In genomic region chr11:107354499-107355143, GRCm38 (mm10) we compare ENCODE assay signal across 11 mouse cellular contexts.
A peak's percentile ranks its signal among the peaks of the same experiment; 100 is the strongest.
DNase-seq lines count a peak whose midpoint lies in the region; ATAC-seq and TF ChIP-seq lines count a peak whose summit lies in the region.
"Had no signal": no experiment of that assay in that cellular context is flagged by ENCODE, and none has a peak within 500 bp of the region (broad histone marks: within the 10 kb centered on the region; RNA-seq: fewer than 3 reads in every experiment).

No protein-coding gene starts in this region.

- no peak for TF ChIP-seq POLR2A in limb, embryonic 14.5 days (IDR thresholded peaks at IDR 0.05; ENCODE audit: borderline replicate concordance, extremely low read depth, insufficient read depth, insufficient read length)

- H3K27me3 ChIP-seq in hindbrain, embryonic 10.5 days (ENCODE audit: insufficient read depth, poor library complexity, severe bottlenecking): no peaks in the 10 kb centered on the region
- H3K27me3 ChIP-seq in hindbrain, postnatal 0 days (ENCODE audit: insufficient read depth, low read length): no peaks in the 10 kb centered on the region
- no peaks in the 10 kb centered on the region for H3K27me3 ChIP-seq in lung, embryonic 15.5 days
- no peaks in the 10 kb centered on the region for H3K27me3 ChIP-seq in limb, embryonic 14.5 days (ENCODE audit: control insufficient read depth, insufficient read depth, low read length)
- H3K27me3 ChIP-seq: embryonic facial prominence, embryonic 12.5 days had no signal

- H3K36me3 ChIP-seq in hindbrain, embryonic 10.5 days: no peaks in the 10 kb centered on the region
- H3K36me3 ChIP-seq in hindbrain, postnatal 0 days (ENCODE audit: insufficient read depth, low read length): no peaks in the 10 kb centered on the region
- H3K36me3 ChIP-seq in lung, embryonic 15.5 days: no peaks in the 10 kb centered on the region
- no peaks in the 10 kb centered on the region; the same call in 1 of the 2 replicates for H3K36me3 ChIP-seq in limb, embryonic 14.5 days (ENCODE audit: control insufficient read depth, insufficient read depth, low read length)
- H3K36me3 ChIP-seq: embryonic facial prominence, embryonic 12.5 days had no signal

- H3K4me2 ChIP-seq in hindbrain, postnatal 0 days (ENCODE audit: low read depth, low read length): no peak overlapping the region
- H3K4me2 ChIP-seq in lung, embryonic 15.5 days: no peak overlapping the region
- no peak overlapping the region for H3K4me2 ChIP-seq in limb, embryonic 14.5 days (replicated peaks; ENCODE audit: low read depth, low read length, severe bottlenecking)
- H3K4me2 ChIP-seq: embryonic facial prominence, embryonic 12.5 days had no signal

- H3K4me1 ChIP-seq in hindbrain, embryonic 10.5 days (replicated peaks): peaks cover 44% of the 10 kb centered on the region
- H3K4me1 ChIP-seq in hindbrain, postnatal 0 days (ENCODE audit: insufficient read depth, low read length): peaks cover 15% of the 10 kb centered on the region; the same call in 1 of the 2 replicates
- H3K4me1 ChIP-seq in lung, embryonic 15.5 days: peaks cover 18% of the 10 kb centered on the region; the same call in 1 of the 2 replicates
- peaks cover 10% of the 10 kb centered on the region; the same call in 1 of the 2 replicates for H3K4me1 ChIP-seq in limb, embryonic 14.5 days (ENCODE audit: control insufficient read depth, insufficient read depth, low read length)

- H3K27ac ChIP-seq in hindbrain, embryonic 10.5 days: peak overlapping the region; percentile 46; the same call in 1 of the 2 replicates
- no peak overlapping the region for H3K27ac ChIP-seq in hindbrain, postnatal 0 days
- 0 out of 2 replicates have a peak overlapping the region, but pooled peaks have one; percentile 43 for H3K27ac ChIP-seq in lung, embryonic 15.5 days
- H3K27ac ChIP-seq in limb, embryonic 14.5 days (replicated peaks; ENCODE audit: low read depth, low read length): no peak overlapping the region
- H3K27ac ChIP-seq: embryonic facial prominence, embryonic 12.5 days had no signal

- no peak overlapping the region for H3K4me3 ChIP-seq in hindbrain, embryonic 10.5 days
- no peak overlapping the region for H3K4me3 ChIP-seq in hindbrain, postnatal 0 days (ENCODE audit: low read length)
- H3K4me3 ChIP-seq in lung, embryonic 15.5 days: no peak overlapping the region
- no peak overlapping the region for H3K4me3 ChIP-seq in limb, embryonic 14.5 days (replicated peaks; ENCODE audit: low read length)
- H3K4me3 ChIP-seq: embryonic facial prominence, embryonic 12.5 days had no signal

- DNase-seq in hindbrain, embryonic 10.5 days (ENCODE audit: low spot score): no peak
- no peak for DNase-seq in hindbrain, postnatal 0 days (ENCODE audit: low spot score)
- no peak for DNase-seq in lung, postnatal 4 days
- DNase-seq in adrenal gland, postnatal 25 days: peak; percentile 36
- no peak for DNase-seq in limb, embryonic 14.5 days (ENCODE audit: low spot score)
- no peak for DNase-seq in right cerebral cortex, postnatal 4 days
- DNase-seq in frontal cortex, postnatal 36 days (ENCODE audit: low spot score in 2 of 2): no peak
- DNase-seq: cerebellum, adult 11-12 months; layer of hippocampus, adult 9-11 months had no signal

- TF ChIP-seq CTCF in hindbrain, postnatal 0 days (IDR thresholded peaks at IDR 0.05; ENCODE audit: low read depth): no peak

- no peaks in the 10 kb centered on the region for H3K9me3 ChIP-seq in hindbrain, embryonic 10.5 days
- no peaks in the 10 kb centered on the region for H3K9me3 ChIP-seq in hindbrain, postnatal 0 days (ENCODE audit: low read length)
- H3K9me3 ChIP-seq in lung, embryonic 15.5 days: no peaks in the 10 kb centered on the region
- H3K9me3 ChIP-seq in limb, embryonic 14.5 days (ENCODE audit: control insufficient read depth, low read length): no peaks in the 10 kb centered on the region
- H3K9me3 ChIP-seq: embryonic facial prominence, embryonic 12.5 days had no signal

- WGBS in hindbrain, embryonic 10.5 days: 89% methylated on average over 8 of the region's 8 CpGs
- whole genome bisulfite sequencing in hindbrain, postnatal 0 days: 82% methylated on average over 8 of the region's 8 CpGs
- 72% methylated on average over 8 of the region's 8 CpGs for WGBS in lung, embryonic 15.5 days
- WGBS in limb, embryonic 14.5 days: 73% methylated on average over 8 of the region's 8 CpGs

- ATAC-seq in hindbrain, postnatal 0 days: no peak
- no peak for ATAC-seq in lung, embryonic 15.5 days (ENCODE audit: borderline replicate concordance, extremely low read depth, low FRiP score, low TSS enrichment)
- ATAC-seq in limb, embryonic 14.5 days (ENCODE audit: low FRiP score, low read depth): no peak

- no peak overlapping the region for H3K9ac ChIP-seq in hindbrain, postnatal 0 days (replicated peaks; ENCODE audit: low read length)
- H3K9ac ChIP-seq in lung, embryonic 15.5 days: no peak overlapping the region
- H3K9ac ChIP-seq in limb, embryonic 14.5 days (ENCODE audit: low read depth, low read length, severe bottlenecking): peak overlapping the region; percentile 4; the same call in 1 of the 2 replicates
- H3K9ac ChIP-seq: embryonic facial prominence, embryonic 12.5 days had no signal

Comparison
In these comparisons a context has a peak if more than half of its experiments do, and no peak if none do; other contexts are left out.
1. H3K27ac ChIP-seq: peak in hindbrain, embryonic 10.5 days (single experiment) and lung, embryonic 15.5 days (single experiment); none in hindbrain, postnatal 0 days (single experiment) and limb, embryonic 14.5 days (single experiment).